Comparison of ENCODE assay signal across 24 mouse cellular contexts in the genomic region with DNA sequence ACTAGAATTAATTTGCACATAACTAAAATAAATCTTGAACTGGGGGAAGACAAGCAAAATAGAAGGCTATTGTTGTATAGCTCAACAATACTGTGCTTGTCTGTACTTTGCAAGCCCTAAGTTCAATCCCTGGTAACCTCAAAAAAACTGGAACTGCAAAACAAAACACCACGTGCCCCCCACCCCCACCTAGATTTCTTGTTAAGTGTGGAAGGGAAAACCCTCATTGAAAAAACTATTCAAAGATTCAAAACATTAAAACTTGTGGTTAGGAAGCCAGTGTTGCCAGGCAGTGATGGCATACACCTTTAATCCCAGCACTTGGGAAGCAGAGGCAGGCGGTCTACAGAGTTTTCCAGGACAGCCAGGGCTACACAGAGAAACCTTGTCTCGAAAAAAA. TPM values are rescaled to one million over a fixed set of nuclear protein-coding genes. Genes with fewer than 3 reads are reported as not detected.
DNase-seq lines count a peak whose midpoint lies in the region; ATAC-seq and TF ChIP-seq lines count a peak whose summit lies in the region.
"Had no signal": no experiment of that assay in that cellular context is flagged by ENCODE, and none has a peak within 500 bp of the region (broad histone marks: within the 10 kb centered on the region; RNA-seq: fewer than 3 reads in every experiment).

No protein-coding gene starts in this region.

- H3K9ac ChIP-seq in liver, embryonic 11.5 days (ENCODE audit: low read depth, low read length) = no peak overlapping the region
- no peak overlapping the region for H3K9ac ChIP-seq in liver, embryonic 12.5 days
- H3K9ac ChIP-seq in CH12.LX (ENCODE audit: insufficient read depth, low read depth) = peak overlapping the region; percentile 60
- H3K9ac ChIP-seq: embryonic facial prominence, embryonic 12.5 days; embryonic facial prominence, embryonic 15.5 days; forebrain, postnatal 0 days; heart, embryonic 13.5 days; hindbrain, embryonic 13.5 days; intestine, embryonic 15.5 days had no signal

- peaks cover 3% of the 10 kb centered on the region; the same call in 1 of the 2 replicates for H3K36me3 ChIP-seq in liver, embryonic 11.5 days (ENCODE audit: control insufficient read depth, insufficient read depth, low read length)
- H3K36me3 ChIP-seq in liver, embryonic 12.5 days = peaks cover 62% of the 10 kb centered on the region
- peaks cover 15 to 40% of the 10 kb centered on the region in 2 experiments for H3K36me3 ChIP-seq in CH12.LX (replicated peaks in 1 of 2; ENCODE audit: control insufficient read depth in 1 of 2, insufficient read depth in 1 of 2, low read length in 1 of 2)
- H3K36me3 ChIP-seq: hindbrain, embryonic 13.5 days; intestine, embryonic 15.5 days had no signal

- no peak for ATAC-seq in liver, embryonic 11.5 days (replicated peaks; ENCODE audit: low FRiP score)
- ATAC-seq in liver, embryonic 12.5 days = no peak
- ATAC-seq: forebrain, embryonic 14.5 days; forebrain, postnatal 0 days; hindbrain, embryonic 16.5 days; intestine, embryonic 15.5 days had no signal

- TF ChIP-seq CTCF in gastrocnemius, adult 2 months (IDR thresholded peaks at IDR 0.05) = no peak
- no peak for TF ChIP-seq CTCF in CH12.LX (conservative IDR thresholded peaks at IDR 0.05 in 1 of 2, IDR thresholded peaks at IDR 0.05 in 1 of 2; ENCODE audit: low read depth in 2 of 2, low read length in 2 of 2)

- dilution Hi-C loops in CH12.LX (cut with MboI; ENCODE audit: extremely low pct_ligation_motif_present, extremely low pct_unique_long_range_greater_than_20kb, low sequenced_read_pairs) = no loop called here

- no peaks in the 10 kb centered on the region for H3K27me3 ChIP-seq in liver, embryonic 11.5 days (replicated peaks; ENCODE audit: control insufficient read depth, insufficient read depth, low read length)
- no peaks in the 10 kb centered on the region for H3K27me3 ChIP-seq in liver, embryonic 12.5 days (replicated peaks)
- H3K27me3 ChIP-seq in CH12.LX (replicated peaks) = no peaks in the 10 kb centered on the region
- H3K27me3 ChIP-seq: embryonic facial prominence, embryonic 12.5 days; embryonic facial prominence, embryonic 15.5 days; heart, embryonic 13.5 days; hindbrain, embryonic 13.5 days; intestine, embryonic 15.5 days had no signal

- no peaks in the 10 kb centered on the region for H3K9me3 ChIP-seq in liver, embryonic 11.5 days (ENCODE audit: control insufficient read depth, low read length)
- no peaks in the 10 kb centered on the region for H3K9me3 ChIP-seq in liver, embryonic 12.5 days (replicated peaks)
- H3K9me3 ChIP-seq in CH12.LX (replicated peaks; ENCODE audit: low read length) = no peaks in the 10 kb centered on the region
- H3K9me3 ChIP-seq: embryonic facial prominence, embryonic 12.5 days; embryonic facial prominence, embryonic 15.5 days; heart, embryonic 10.5 days; heart, embryonic 13.5 days; hindbrain, embryonic 10.5 days; hindbrain, embryonic 13.5 days; intestine, embryonic 15.5 days had no signal

- 81% methylated on average over 3 of the region's 3 CpGs for WGBS in liver, embryonic 11.5 days
- 69% methylated on average over 3 of the region's 3 CpGs for WGBS in liver, embryonic 12.5 days (ENCODE audit: insufficient replicate concordance)

- H3K4me1 ChIP-seq in liver, embryonic 11.5 days (replicated peaks; ENCODE audit: control insufficient read depth, insufficient read depth, low read length) = peaks cover 10% of the 10 kb centered on the region
- peaks cover 53% of the 10 kb centered on the region for H3K4me1 ChIP-seq in liver, embryonic 12.5 days
- H3K4me1 ChIP-seq in CH12.LX (ENCODE audit: control insufficient read depth in 1 of 2, insufficient read depth in 2 of 2) = peaks cover 4 to 46% of the 10 kb centered on the region in 2 experiments; a peak in 3 of 4 replicates

- no peak for DNase-seq in gastrocnemius, adult 2 months
- no peak for DNase-seq in gastrocnemius, postnatal 36 days
- DNase-seq in liver, embryonic 11.5 days (ENCODE audit: low spot score) = peak; percentile 18
- DNase-seq in CH12.LX (ENCODE audit: extremely low read depth) = no peak
- DNase-seq in cerebellum, postnatal 36 days = no peak
- DNase-seq: adrenal gland, adult 8-10 months; adrenal gland, postnatal 25 days; cerebellum, adult 11-12 months; cerebellum, adult 8-10 months; cerebellum, postnatal 14 days; forebrain, postnatal 0 days; gastrocnemius, postnatal 25 days; heart, adult 2 months; heart, postnatal 36 days had no signal

- TF ChIP-seq POLR2A in CH12.LX (IDR thresholded peaks at IDR 0.05; ENCODE audit: low read depth, low read length) = no peak

- peak overlapping the region; percentile 3; the same call in 1 of the 2 replicates for H3K27ac ChIP-seq in gastrocnemius, adult 2 months
- no peak overlapping the region for H3K27ac ChIP-seq in liver, embryonic 11.5 days (ENCODE audit: low read depth, low read length)
- no peak overlapping the region for H3K27ac ChIP-seq in liver, embryonic 12.5 days
- H3K27ac ChIP-seq in CH12.LX (ENCODE audit: insufficient read depth, low read depth) = peak overlapping the region; percentile 36; the same call in 1 of the 2 replicates
- H3K27ac ChIP-seq: embryonic facial prominence, embryonic 12.5 days; embryonic facial prominence, embryonic 15.5 days; heart, adult 2 months; heart, embryonic 10.5 days; heart, embryonic 13.5 days; hindbrain, embryonic 10.5 days; hindbrain, embryonic 13.5 days; intestine, embryonic 15.5 days had no signal

- no peak for TF ChIP-seq RAD21 in CH12.LX (IDR thresholded peaks at IDR 0.05; ENCODE audit: low read depth, low read length)

- 0 out of 2 replicates have a peak, but pooled peaks have one; percentile 6 for TF ChIP-seq EP300 in CH12.LX (IDR thresholded peaks at IDR 0.05; ENCODE audit: low read length)

- intact Hi-C loops in gastrocnemius, adult 2 months (cut with DNase I) = no loop called here
- intact Hi-C loops in gastrocnemius, postnatal 36 days (cut with DNase I) = no loop called here

- in situ Hi-C loops in CH12.LX (cut with MboI; ENCODE audit: low pct_ligation_motif_present, low pct_unique_long_range_greater_than_20kb, low sequenced_read_pairs) = no loop called here

- H3K4me3 ChIP-seq in gastrocnemius, adult 2 months = peak overlapping the region; percentile 5
- H3K4me3 ChIP-seq in liver, embryonic 11.5 days (ENCODE audit: low read depth, low read length) = no peak overlapping the region
- H3K4me3 ChIP-seq in liver, embryonic 12.5 days = no peak overlapping the region
- H3K4me3 ChIP-seq in CH12.LX (replicated peaks in 1 of 3; ENCODE audit: low read depth in 2 of 3, low read length in 2 of 3, poor library complexity in 1 of 3) = no peak overlapping the region
- H3K4me3 ChIP-seq: embryonic facial prominence, embryonic 12.5 days; embryonic facial prominence, embryonic 15.5 days; heart, adult 2 months; heart, embryonic 10.5 days; heart, embryonic 13.5 days; hindbrain, embryonic 10.5 days; hindbrain, embryonic 13.5 days; intestine, embryonic 15.5 days had no signal

- peaks cover 86% of the 10 kb centered on the region for H3K79me2 ChIP-seq in CH12.LX (replicated peaks; ENCODE audit: control insufficient read depth, extremely low read depth, insufficient read depth, poor library complexity, severe bottlenecking)

- no peak overlapping the region for H3K4me2 ChIP-seq in liver, embryonic 11.5 days
- H3K4me2 ChIP-seq in liver, embryonic 12.5 days = no peak overlapping the region
- peak overlapping the region; percentile 96 for H3K4me2 ChIP-seq in CH12.LX (ENCODE audit: insufficient read depth, low read depth, poor library complexity, severe bottlenecking)
- H3K4me2 ChIP-seq: embryonic facial prominence, embryonic 12.5 days; embryonic facial prominence, embryonic 15.5 days; heart, embryonic 13.5 days; hindbrain, embryonic 13.5 days; intestine, embryonic 15.5 days had no signal

TF ChIP-seq in CH12.LX, 34 proteins besides CTCF, POLR2A, EP300 and RAD21:
- TF ChIP-seq MAX (IDR thresholded peaks at IDR 0.05; ENCODE audit: low read length) = peak; percentile 53
- TF ChIP-seq SIN3A (IDR thresholded peaks at IDR 0.05; ENCODE audit: low read length) = 0 out of 2 replicates have a peak, but pooled peaks have one; percentile 31
- TF ChIP-seq BHLHE40 (IDR thresholded peaks at IDR 0.05; ENCODE audit: low read depth, low read length) = peak; percentile 71
- TF ChIP-seq ZMIZ1 (IDR thresholded peaks at IDR 0.05; ENCODE audit: low read depth, low read length) = no peak
- TF ChIP-seq NRF1 (IDR thresholded peaks at IDR 0.05; ENCODE audit: low read depth, low read length) = no peak
- TF ChIP-seq JUN (IDR thresholded peaks at IDR 0.05; ENCODE audit: insufficient read depth, low read depth, low read length) = no peak
- peak; percentile 58 for TF ChIP-seq ZNF384 (IDR thresholded peaks at IDR 0.05; ENCODE audit: low read depth, low read length)

RNA-seq across cellular contexts. Expression of a gene that starts 8.1 kb away (rescaled TPM):
- 10 to 100 TPM; 19.9 to 20.6 TPM for total RNA-seq in gastrocnemius, adult 2 months (2021)
- total RNA-seq in gastrocnemius, postnatal 36 days (2021) = 10 to 100 TPM; 13.7 to 18.6 TPM
- 53.4 and 54.4 TPM in 2 replicates for polyA plus RNA-seq in liver, embryonic 11.5 days (2014; fragmentation: Nextera tagmentation; extraction: Ambion mirVana)
- 50.1 TPM in 2 replicates for polyA plus RNA-seq in liver, embryonic 12.5 days (2016; fragmentation: Nextera tagmentation; extraction: Ambion mirVana)
- total RNA-seq in CH12.LX (2012; rRNA removed) (43.2 and 49.9 TPM in 2 replicates), CH12.LX (2014; rRNA removed) (68.6 and 77.5 TPM in 2 replicates)
- polyA plus RNA-seq in CH12.LX (2012; ENCODE audit: insufficient read length, low read depth) = 64.5 and 68.5 TPM in 2 replicates

RNA-seq across cellular contexts. Expression of a gene that starts 46.6 kb away (rescaled TPM):
- 10 to 100 TPM; 28.4 to 34.7 TPM for total RNA-seq in gastrocnemius, adult 2 months (2021)
- 10 to 100 TPM; 32.3 to 33.9 TPM for total RNA-seq in gastrocnemius, postnatal 36 days (2021)
- polyA plus RNA-seq in liver, embryonic 11.5 days (2014; fragmentation: Nextera tagmentation; extraction: Ambion mirVana) = 11.8 and 13.3 TPM in 2 replicates
- polyA plus RNA-seq in liver, embryonic 12.5 days (2016; fragmentation: Nextera tagmentation; extraction: Ambion mirVana) = 8.4 and 9.6 TPM in 2 replicates
- 24.9 and 25.9 TPM in 2 replicates for total RNA-seq in CH12.LX (2012; rRNA removed)
- 19.3 and 20.3 TPM in 2 replicates for total RNA-seq in CH12.LX (2014; rRNA removed)
- 30.1 and 32.7 TPM in 2 replicates for polyA plus RNA-seq in CH12.LX (2012; ENCODE audit: insufficient read length, low read depth)

Comparison
In these comparisons a context has a peak if more than half of its experiments do, and no peak if none do; other contexts are left out.
1. H3K27ac ChIP-seq: peak in gastrocnemius, adult 2 months (single experiment) and CH12.LX (single experiment); none in liver, embryonic 11.5 days (single experiment) and liver, embryonic 12.5 days (single experiment).